Mouse (Mus musculus): Measurements from ENCODE around the gene Gm45713.

Gm45713 gene

DNA sequence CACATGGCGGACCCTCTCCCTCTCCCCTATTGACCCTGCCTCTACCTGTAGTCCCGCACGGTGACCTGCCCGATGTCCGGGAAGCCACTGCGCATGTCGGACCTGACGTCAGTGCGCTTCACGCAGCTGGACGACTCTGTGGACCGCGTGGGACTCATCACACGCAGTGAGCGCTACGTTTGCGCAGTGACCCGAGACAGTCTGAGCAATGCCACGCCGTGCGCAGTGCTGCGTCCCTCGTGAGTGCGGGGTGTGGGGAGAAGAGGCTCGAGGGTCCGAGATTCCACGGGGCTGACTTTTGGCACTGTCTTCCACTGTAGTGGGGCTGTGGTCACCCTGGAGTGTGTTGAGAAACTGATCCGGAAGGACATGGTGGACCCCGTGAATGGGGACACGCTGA is 59.5 kb downstream of the Gm45713 start:
- in situ Hi-C loops (cut with MboI, MseI): no loop called here

Data from T-helper 1 cell (primary cell).